Mouse (Mus musculus) ZHBTc4 (cell line): Measurements from ENCODE around the gene H2afv.

Experiments
- DNase-seq: peaks from one replicate; pipeline ENCODE4 v3.0.0-alpha.2; 2011; ENCODE audit warnings: low read depth, low spot score

Gene H2afv

DNA sequence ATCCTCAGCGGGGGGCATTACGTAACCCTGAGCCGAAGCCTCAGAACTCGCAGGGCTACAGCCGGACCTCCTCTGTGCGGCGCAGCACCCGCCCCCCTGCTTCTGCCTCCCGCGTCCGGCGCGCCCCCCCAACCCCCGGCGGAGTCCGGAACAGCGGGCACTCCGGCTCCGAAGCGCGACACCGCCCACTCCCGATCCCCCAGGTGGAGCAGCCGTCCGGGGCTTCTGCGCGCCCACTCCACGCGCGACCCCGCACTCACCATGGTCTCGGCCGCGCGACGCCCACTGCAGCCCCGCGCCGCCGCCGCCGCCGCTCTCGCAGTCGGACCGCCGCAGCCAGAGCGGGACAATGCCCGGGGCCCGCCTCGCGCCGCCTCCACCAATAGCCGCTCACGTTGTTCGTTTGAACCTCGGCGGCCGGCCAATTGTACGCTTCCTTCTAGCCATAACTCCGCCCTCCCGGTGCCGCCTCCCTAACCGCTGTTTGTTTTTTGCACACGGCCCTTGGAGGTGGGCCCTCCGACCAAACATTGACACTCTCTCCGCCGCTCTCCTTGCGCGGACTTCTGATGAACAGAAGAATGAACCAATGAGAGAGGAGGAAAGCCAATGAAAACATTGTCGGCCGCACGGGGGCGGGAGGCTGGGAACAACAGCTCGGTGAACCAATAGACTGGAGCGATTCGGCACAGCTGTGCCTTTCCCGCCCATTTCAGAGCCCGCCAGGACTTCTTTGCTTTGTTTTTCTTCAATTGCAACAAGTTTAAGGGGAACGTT, at the start of gene H2afv:
H2afv (minus strand) TSS at position 367 of the 777 bp plus-strand sequence.
- peak; percentile 100 for DNase-seq

- peak; percentile 49 for DNase-seq
Observed at GRCm38 (mm10) chr11:6489691-6490503, 45.7 kb upstream of the H2afv start.

- DNase-seq: peak; percentile 55
Observed at GRCm38 (mm10) chr11:6489257-6489656, 45.0 kb upstream of the H2afv start.

- DNase-seq: no peak
Observed at GRCm38 (mm10) chr11:6488041-6488684, 43.9 kb upstream of the H2afv start.

GRCm38 (mm10) chr11:6487496-6487895, 43.3 kb upstream of the H2afv start:
- DNase-seq: peak; percentile 48

GRCm38 (mm10) chr11:6486916-6487315, 42.7 kb upstream of the H2afv start:
- no peak for DNase-seq

DNA sequence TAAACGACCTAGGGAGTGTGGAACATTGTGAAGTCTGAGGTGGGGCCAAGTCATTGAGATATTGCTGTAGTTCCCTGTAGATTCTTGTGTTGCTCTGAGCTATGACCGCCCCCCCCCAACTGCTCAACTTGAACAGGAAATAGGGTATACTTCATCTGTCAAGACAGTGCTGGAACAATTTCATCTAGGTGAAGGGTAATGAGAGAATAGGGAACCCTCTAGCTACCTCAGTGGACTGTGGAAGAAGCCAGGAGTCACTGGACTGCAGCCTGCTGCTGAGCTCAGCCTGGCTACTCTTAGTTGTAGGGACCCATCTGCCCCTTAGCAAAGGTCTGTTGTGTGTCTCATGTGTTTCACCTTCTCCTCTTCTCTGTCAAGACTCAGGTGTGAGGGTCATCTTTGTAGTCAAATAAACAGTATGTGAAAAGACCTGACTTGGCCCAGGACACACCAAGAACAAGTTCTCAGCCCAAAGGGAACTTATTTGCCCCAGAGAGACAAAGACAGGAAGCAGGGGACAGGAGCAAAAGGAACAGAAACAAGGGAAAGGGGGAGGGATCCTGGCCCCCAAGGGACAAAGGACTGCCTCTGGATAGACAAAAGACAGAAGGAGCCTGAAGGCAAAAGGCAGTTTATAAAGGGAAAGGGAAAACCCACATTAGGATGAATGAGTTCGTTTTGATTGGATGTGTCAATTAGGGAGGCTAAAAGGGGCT, 40.2 kb upstream of the H2afv start:
- DNase-seq: no peak

DNA sequence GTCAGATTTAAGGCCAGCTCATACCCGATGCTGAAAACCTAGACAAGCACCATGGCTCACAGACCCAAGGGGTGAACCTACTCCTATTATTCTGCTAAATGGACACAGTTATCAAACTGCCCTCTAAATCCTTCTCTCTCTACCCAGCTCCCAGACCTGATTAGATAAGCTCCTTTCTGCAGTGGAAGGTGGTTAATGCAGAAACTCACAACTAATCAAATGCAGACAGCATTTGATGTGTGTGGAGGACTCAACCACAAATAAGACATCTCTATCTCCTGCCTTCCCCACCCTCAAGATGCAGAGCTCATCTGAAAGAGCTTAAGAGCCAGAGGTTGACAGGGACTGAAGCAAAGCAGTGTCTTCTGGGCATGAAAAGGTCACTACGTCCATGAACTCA, 38.9 kb upstream of the H2afv start:
- no peak for DNase-seq

- no peak for DNase-seq
Observed at GRCm38 (mm10) chr11:6481669-6482185, 37.5 kb upstream of the H2afv start.

DNA sequence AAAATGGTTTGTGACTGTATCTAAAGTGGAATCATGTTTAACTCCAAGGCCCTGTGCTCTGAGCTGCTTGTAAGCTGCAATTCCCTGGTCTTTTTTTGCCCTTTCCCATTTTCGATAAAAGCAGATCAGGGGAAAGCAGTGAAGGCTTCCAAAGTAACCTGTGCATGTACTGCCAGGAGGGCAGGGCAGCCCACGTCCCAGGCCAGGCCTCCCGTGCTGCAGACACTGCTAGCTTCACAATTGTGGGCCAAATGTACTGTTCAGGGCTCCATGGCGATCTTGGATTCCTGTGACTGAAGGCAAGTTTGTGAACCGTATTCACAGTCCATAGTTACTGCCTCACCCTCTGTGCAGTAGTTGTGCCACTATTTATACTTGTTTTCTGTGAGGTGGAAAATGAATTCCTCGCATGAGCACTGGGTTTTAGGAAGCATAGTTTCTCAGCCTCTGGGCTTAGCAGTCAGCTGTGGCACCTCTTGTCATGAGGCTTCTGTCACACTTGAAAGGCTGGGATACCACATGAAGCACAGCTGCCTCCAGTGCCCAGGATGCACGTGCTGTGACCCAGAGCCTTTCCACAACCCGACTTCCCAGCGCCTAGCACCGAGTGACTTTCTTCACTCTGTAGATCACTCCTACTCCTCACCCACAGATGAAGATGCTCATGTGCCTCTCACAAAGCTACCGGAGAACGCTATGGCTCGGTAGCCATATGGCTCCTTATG, 36.6 kb upstream of the H2afv start:
- no peak for DNase-seq

DNA sequence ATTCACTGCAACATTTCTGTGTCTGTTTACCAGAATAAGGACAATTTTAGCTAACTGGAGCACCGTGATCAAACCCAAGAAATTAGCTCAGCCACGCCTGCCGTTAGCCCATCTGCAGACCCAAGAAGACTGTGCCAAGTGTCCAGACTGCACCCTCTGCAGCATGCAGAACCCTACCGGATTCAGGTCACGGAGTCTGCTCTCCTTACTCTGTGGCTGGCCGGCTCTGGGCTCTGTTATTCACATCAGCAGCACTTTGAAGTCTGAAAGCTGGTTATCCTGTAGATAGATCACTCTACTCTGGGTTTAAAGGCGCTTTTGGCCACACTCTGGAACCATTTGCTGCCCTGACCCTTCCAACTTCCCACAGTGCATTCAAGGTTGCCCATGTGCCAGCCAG, 35.9 kb upstream of the H2afv start:
- DNase-seq: no peak

- DNase-seq: no peak
Observed at GRCm38 (mm10) chr11:6479231-6479630, 35.0 kb upstream of the H2afv start.

- no peak for DNase-seq
Observed at GRCm38 (mm10) chr11:6477350-6477749, 33.1 kb upstream of the H2afv start.

DNA sequence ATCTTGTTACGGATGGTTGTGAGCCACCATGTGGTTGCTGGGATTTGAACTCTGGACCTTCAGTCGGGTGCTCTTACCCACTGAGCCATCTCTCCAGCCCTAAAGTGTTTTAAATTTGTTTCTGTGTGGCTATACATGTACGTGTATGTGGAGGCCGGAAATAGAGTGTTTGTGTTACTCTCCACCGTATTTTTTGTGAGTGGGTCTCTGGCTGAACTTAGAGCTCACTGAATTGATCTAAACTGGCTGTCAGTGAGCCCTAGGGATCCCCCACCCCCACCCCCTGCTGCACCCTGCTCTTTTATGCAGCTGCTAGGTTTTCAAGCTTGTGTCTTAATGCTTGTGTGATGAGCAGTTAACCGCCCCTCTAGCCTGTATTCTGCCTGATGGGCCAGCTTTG, 32.6 kb upstream of the H2afv start:
- no peak for DNase-seq

GRCm38 (mm10) chr11:6475867-6476484, 31.7 kb upstream of the H2afv start, which contains the start of gene Purb:
Purb (minus strand) TSS chr11:6475917.
- DNase-seq: peak; percentile 90

DNA sequence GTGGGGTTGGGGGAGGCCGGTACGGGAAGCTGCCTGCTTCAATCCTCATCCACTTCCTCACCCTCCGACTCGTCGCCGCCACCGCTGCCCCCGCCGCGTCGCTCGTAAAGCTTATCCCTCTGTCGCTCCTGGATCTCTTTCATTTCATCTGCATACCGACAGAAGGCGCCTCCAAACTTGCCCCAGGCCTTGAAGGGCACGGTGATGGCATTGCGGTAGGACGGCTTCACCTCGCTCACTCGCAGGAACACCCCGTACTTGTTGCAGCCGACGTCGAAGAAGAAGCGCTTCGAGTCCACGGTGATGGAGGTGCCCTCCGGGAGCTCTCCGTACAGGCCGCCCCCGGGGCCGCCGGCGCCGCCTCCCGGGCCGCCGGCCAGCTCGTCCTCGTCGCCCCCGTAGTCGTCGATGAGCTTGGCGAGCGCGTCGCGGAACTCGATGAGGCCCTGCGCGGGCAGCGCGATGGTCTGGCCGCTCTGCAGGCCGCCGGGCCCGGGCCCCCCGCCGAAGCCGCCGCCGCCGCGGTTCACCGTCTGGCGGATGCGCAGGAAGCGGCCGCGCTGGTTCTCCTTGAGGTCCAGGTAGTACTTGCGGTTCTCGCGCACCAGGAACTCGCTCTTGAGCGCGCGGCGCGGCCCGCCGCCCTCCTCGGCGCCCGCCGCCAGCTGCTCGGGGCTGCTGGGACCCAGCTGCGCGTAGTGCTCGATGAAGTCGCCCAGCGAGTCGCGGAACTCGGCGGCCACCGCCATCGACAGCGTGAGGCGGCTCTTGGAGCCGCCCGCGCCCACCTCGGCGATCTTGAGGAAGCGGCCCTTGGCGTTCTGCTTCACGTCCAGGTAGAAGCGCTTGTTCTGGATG, 30.9 kb upstream of the H2afv start:
- DNase-seq: peak; percentile 74

DNA sequence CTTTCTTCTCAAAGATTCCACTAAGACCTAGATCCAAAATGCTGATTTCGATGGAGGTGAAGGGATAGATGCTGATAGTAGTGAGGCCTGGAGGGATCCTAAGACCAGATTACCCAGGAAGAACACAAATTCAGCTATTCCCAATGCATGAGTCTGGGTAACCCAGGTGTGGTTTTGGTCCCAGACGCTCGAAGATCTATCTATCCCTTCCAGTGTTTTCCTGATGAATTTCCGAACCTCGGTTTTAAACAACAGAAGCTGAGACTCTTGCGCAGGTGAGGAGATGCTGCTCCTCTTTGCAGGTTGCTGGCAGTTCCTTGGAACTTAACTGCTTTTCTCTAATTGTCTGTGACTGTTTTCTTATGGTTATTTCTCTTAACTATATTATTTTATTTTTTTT, 30.1 kb upstream of the H2afv start:
- DNase-seq: no peak

DNA sequence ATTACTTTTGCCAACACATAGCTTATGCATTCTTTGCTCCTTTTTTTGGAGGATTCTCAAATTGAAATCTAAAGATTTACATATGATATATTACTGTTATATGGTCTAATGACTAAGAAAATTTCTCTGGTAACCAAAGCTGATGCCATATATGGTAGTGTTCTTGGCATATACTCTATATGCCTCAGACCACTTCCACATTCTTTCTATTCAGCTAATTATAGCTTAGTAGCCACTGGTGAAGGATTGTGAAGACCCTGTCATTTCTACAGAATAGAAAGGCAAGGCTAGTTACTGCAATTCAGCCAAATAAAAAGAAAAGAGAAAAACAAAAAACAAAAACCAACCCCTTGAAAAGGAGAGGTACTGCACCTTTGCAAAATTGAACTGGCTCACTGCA, 27.8 kb upstream of the H2afv start:
- no peak for DNase-seq

DNA sequence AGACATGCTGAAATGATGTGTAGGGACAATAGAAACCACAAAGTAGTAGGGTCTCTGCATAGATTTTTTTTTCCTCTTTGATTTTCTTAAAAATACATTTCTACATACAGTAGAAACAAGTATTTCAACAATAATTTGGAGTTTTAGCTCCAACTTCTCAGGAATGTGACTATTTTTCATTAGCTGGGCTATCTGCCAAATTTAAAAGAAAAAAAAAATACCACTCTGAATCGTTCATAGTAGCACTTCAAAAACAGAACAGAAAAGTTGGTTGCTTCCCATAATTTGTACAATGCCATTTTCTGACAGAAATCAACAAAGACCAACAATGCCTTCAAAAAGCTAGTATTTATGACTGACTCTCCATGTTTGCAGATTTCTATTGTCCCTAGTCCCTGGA, 27.2 kb upstream of the H2afv start:
- DNase-seq: no peak
